Mouse (Mus musculus): ENCODE results near the gene Poldip3. TPM values are rescaled to one million over a fixed set of nuclear protein-coding genes. Genes with fewer than 3 reads are reported as not detected.
"Not testable (repeated sequence)": the region's sequence is repeated elsewhere in the genome, so short reads cannot be mapped to it uniquely, and the experiment has no call there.

Poldip3 gene
- total RNA-seq, 1 experiment from 2014 or later, result 124 TPM

GRCm38 (mm10) chr15:83129530-83130231 is 19.5 kb downstream of the Poldip3 start:
- DNase-seq, result no peak

GRCm38 (mm10) chr15:83127037-83127436 is 22.1 kb downstream of the Poldip3 start:
- not testable (repeated sequence) for DNase-seq

GRCm38 (mm10) chr15:83126582-83126981 is 22.6 kb downstream of the Poldip3 start:
- DNase-seq, result no peak

- DNase-seq, result no peak
These were observed 24.6 kb downstream of the Poldip3 start for GRCm38 (mm10) chr15:83124625-83125024.

GRCm38 (mm10) chr15:83122566-83123145 is 26.5 kb downstream of the Poldip3 start, which contains the start of gene Rrp7a:
Gene Rrp7a, minus strand, starts transcription at chr15:83122801.
- peak; percentile 96 for DNase-seq

GRCm38 (mm10) chr15:83121709-83122565 is 27.2 kb downstream of the Poldip3 start:
- DNase-seq, result peak; percentile 47

- DNase-seq, result peak; percentile 53
These were observed 30.8 kb downstream of the Poldip3 start for GRCm38 (mm10) chr15:83118360-83118759.

GRCm38 (mm10) chr15:83115071-83115470 is 34.1 kb downstream of the Poldip3 start:
- DNase-seq, result no peak

GRCm38 (mm10) chr15:83114106-83114505 is 35.1 kb downstream of the Poldip3 start:
- DNase-seq, result no peak

GRCm38 (mm10) chr15:83112898-83113297 is 36.3 kb downstream of the Poldip3 start:
- peak; percentile 82 for DNase-seq

GRCm38 (mm10) chr15:83111874-83112273 is 37.3 kb downstream of the Poldip3 start:
- DNase-seq, result no peak

- DNase-seq, result no peak
These were observed 37.9 kb downstream of the Poldip3 start for GRCm38 (mm10) chr15:83111290-83111689.

- no peak for DNase-seq
These were observed 41.4 kb downstream of the Poldip3 start for GRCm38 (mm10) chr15:83107814-83108213.

GRCm38 (mm10) chr15:83106426-83106825 is 42.8 kb downstream of the Poldip3 start:
- no peak for DNase-seq

GRCm38 (mm10) chr15:83103111-83103510 is 46.1 kb downstream of the Poldip3 start:
- DNase-seq, result no peak

GRCm38 (mm10) chr15:83100332-83100662 is 48.9 kb downstream of the Poldip3 start:
- DNase-seq, result no peak

- peak; percentile 95 for DNase-seq
These were observed 49.5 kb downstream of the Poldip3 start for GRCm38 (mm10) chr15:83099533-83100331.

GRCm38 (mm10) chr15:83095950-83096349 is 53.2 kb downstream of the Poldip3 start:
- no peak for DNase-seq

GRCm38 (mm10) chr15:83093687-83094086 is 55.5 kb downstream of the Poldip3 start:
- no peak for DNase-seq

- DNase-seq, result no peak
These were observed 58.3 kb downstream of the Poldip3 start for GRCm38 (mm10) chr15:83090874-83091273.

GRCm38 (mm10) chr15:83089429-83089605 is 59.9 kb downstream of the Poldip3 start, which contains the start of gene Serhl:
Gene Serhl, plus strand, starts transcription at chr15:83089506.
- DNase-seq, result no peak
